Mouse (Mus musculus) common myeloid progenitor, adult 5-6 weeks (primary cell): Measurements from ENCODE around the gene Nek9. TPM values are rescaled to one million over a fixed set of nuclear protein-coding genes. Genes with fewer than 3 reads are reported as not detected.

Experiments
- ATAC-seq: replicated peaks from 2 replicates; pipeline ENCODE4 v1.8.0; 2016; ENCODE audit warnings: low read depth, mild to moderate bottlenecking, moderate TSS enrichment, inconsistent platforms; ENCODE audit not compliant: poor library complexity, severe bottlenecking
- total RNA-seq: library from RNA; stranded (forward); fragments of 200-1000, 187-1606 nt; gene quantifications from 2 replicates; pipeline ENCODE4 v1.2.3, GENCODE M21; 2017

Nek9 gene
- total RNA-seq = 30.5 and 33.5 TPM in 2 replicates

DNA sequence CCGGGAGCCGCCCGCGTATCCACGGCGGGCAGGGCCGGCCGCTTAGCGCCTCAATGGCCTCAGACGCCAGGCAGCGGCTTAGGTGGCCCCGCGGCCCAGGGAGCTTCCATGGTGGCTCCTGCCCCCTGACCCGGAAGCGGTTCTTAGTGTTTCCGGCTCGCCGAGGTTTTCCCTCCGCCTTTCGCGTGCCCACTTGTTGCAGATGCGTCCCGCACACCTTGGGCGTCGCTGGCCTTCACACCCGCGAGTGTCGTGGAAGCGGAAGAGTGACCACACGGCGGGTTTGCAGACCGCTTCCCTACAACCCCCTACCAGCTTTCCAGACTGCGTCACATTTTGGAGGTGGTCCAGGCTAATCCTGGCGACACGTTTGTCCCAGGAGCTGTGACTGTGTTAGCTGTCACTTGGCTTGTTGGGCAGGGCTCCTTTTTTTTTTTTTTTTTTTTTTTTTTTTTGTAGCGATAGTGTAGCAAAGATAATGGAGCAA, at the start of gene Nek9:
Nek9 (minus strand) TSS at position 120 of the 487 bp plus-strand sequence.
- peak; percentile 78 for ATAC-seq

DNA sequence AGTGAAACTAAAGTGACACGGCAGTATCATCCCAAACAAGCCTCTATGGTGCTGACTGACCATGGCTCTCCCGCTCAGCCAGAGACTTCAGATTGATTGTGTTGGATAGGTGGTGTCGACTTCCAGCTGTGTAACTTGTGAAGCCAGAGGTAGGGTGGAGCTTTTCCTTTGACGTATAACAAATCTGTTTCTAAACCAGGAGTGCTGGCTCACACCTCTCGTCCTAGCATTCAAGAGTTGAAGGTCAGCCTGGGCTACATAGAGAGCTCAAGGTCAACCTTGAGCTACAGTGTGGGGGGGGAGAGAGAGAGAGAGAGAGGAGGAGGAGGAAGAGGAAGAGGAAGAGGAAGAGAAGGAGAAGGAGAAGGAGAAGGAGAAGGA, 46.8 kb upstream of the Nek9 start:
- no peak for ATAC-seq

DNA sequence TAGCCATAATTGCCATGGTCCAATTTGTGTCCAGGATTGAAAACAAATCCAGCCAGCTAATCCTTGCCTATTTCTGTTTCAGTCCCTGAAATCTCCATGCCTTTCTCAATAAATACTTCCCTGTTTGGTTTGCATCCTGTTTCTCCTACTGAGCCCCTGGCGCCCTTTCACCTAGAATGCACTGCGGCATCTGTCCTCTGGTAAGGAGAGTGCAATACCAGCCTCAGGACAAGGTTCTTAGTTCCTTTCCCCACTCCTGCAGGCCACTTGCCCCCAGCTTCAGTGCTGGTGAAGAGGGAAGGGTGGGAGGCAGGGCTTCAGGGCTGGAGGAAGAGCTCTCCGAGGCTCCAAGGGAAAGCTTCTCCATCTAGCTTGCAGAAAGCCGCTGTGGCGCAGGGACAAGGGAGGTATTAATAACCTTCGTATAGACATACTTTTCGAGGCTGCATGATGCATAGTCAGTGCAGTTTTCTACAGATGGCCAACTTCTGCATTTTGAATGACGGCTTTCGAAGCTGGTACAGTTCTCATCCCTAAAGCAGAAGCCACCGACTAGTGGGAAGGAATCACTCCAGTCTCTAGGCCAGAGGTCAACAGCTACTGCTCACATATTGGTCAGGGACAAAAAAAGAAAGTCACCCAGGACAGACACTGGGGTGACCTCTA, 46.3 kb upstream of the Nek9 start:
- peak; percentile 46 for ATAC-seq

DNA sequence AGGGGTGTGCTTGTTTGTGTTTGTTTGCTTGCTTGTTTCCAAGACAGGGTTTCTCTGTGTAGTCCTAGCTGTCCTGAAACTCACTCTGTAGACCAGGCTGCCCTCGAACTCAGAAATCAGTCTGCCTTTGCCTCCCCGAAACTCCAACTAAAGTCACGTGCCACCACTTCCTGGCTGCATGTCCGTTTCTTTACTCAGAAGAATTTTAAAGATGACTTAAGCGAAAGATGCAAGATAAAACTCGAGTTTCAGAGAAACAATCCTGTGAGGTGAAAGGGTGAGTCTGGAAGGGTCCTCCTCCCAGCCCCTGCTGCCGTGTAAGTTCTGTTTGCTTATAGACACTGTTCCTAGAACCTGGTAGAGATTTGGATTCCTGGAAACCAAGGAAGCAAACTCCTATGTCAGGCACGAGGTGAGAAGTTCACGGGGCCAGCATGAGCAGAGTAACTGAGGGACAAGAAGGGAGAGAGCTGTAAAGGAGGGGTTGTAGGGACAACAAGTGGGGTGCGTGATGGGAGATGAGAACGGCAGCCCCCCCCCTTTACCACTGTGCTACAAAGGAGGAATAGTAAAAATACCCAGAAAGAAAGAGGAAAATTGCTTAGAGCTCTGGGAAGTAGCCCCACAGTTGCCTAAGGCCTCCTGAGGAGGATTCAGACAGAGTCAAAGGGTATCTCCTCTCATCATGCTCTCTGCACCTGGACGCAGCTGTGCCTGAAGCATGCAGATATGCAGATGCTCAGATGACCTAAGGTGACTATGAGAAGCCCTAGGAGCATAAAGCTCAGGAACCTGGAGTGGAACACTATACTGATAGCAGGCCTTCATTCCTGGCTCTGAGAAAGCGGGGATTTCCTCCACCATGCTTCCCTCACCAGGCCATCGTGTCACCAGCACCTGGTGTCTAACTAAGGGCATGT, 43.9 kb upstream of the Nek9 start:
- ATAC-seq = no peak

DNA sequence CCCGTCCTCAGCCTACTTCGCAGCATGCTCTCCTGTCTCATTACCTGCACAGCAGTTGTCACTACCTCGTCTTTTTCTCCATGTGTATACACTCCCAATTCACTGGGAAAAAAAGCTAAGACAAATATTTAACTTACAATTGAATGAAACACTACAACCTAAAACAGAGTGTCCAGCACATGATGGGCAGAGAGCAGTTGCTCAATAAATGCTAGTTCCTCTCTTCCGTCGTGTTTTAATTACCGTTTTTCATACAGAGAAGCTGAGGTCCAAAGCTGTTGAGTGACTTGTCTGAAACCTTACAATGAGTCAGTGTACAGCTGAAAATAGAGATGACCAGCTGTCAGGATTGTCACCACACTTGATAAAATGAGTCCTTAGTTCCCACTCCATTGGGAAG, 42.4 kb upstream of the Nek9 start:
- ATAC-seq = no peak

DNA sequence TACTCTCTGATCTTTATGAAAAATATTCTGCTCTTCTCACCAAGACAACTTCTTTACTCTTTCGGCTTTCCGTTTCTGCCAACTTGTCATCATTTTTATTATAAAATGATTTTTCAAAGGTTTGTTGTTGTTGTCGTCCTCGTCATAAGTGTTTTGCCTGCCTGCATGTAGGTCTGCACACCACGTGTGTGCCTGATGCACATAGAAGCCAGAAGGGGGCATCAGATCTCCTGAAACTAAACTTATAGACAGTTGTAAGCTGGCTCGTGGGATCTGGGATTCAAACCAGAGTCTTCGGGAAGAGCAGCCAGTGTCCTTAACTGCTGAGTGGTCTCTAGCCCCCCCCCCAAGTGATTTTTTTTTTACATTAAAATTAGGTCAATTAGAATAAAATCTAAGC, 41.8 kb upstream of the Nek9 start:
- no peak for ATAC-seq

DNA sequence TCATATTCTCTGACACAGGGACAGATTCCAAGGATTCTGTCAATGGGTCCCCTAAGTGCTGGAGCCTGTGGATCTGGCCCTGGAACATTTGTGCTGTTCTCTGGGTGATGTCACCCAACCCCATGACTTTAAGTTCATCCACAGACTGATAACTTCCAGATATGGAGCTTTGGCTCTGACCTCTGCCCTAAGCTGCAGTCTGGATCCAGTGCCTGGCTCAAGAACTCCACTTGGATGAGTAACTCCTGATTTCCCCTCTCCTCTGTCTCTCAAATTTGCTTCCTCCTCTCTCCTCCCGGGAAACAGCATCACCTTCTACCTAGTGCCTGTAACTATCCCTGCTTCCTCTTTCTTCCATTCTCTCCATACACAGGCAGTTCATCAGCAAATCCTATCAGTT, 41.1 kb upstream of the Nek9 start:
- ATAC-seq = no peak

DNA sequence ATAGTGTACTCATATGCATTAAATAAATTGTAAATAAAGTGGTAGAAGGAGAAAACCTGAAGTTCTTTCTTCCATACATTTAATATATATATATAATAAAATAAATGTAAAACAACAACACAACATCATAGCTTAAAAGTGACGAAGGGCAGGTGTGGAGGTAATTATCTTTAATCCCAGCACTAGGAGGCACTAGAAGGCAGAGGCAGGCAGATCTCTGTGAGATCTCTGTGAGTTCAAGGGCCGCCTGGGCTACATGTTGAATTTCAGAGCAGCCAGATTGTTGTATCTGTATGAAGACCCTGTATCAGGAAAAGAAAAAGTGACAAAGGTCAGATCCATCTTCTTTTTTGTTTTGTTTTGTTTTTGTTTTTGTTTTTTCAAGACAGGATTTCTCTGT, 39.1 kb upstream of the Nek9 start:
- no peak for ATAC-seq

DNA sequence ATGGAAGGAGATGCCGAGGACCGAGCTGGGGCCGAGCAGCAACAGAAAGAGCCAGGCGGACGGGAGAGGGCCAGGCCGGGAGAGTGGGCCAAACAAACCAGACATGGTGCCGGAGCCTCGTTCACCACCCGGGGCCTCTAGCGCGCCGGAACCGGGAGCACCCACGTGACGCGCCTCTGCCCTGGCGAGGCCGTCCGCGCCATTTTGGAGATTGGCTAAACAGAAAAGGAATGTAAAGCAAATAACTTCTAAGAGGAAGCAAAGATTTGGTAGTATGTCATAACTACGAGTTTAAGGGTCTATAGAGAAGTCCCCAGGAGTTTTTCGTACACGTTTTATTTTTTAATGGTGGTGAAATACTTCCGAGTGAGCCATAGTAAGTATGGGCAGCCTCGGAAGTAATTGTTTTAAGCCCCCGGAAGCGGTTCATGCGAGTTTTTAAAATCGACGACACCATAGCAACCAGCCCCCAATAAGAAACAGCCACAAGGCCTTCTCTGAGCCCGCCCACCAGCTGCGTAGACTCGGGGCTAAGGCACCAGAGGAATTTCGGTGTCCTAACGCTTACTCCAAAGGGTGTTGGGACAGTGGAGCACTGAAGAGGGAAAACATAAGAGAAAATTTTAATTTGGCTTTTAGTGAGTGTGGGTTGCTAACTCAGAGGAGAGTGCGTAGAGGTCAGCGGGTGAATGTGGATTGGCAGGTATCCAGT, 35.6 kb upstream of the Nek9 start, which contains the start of gene Tmed10:
Tmed10 (minus strand) TSS at position 287 of the 712 bp plus-strand sequence.
- peak; percentile 84 for ATAC-seq

DNA sequence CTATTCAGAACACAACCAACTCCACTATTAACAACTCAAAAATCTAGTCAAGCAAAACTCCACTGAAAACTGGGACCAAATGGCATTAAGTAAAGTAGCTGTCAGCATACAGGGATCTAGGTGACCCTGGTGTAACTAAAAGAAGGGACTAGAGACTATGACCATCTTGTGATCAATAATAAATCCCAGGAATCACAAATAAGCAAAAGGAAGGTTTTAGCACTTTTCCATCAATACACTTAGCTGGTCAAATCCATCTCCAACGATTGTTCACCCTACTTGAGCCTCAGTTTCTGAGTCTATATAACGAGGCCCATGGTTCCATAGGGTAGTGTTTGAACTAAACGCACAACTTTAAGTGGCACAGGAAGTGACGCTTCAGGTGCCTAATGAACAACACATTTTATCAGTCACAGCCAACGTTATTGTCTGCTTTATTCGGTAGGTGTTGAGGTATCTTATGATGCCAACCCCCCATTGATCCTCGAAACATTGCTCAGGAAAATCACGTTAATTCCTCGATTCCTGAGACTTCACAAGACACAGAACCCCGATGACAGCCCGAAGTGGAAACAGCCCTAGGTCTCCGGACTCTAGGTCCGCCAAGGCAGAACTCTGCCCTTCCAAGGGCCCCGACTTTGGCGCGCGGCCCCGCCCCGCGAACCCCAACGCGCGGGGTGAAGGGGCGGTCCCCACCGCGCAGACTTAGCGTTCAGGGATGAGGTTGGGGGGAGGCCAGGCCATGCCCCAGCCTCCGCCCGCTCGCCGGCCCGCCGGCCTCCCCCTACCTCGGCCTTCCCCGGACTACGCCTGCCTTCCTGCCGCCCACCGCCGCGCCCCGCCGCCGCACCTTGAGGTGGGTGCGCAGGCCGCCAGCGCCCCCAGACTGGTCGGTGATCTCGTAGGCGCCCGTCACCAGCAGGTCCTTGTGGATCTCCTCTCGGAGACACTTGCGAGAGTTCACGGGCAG, 34.7 kb upstream of the Nek9 start:
- ATAC-seq = peak; percentile 36; the same call in 1 of the 2 replicates

DNA sequence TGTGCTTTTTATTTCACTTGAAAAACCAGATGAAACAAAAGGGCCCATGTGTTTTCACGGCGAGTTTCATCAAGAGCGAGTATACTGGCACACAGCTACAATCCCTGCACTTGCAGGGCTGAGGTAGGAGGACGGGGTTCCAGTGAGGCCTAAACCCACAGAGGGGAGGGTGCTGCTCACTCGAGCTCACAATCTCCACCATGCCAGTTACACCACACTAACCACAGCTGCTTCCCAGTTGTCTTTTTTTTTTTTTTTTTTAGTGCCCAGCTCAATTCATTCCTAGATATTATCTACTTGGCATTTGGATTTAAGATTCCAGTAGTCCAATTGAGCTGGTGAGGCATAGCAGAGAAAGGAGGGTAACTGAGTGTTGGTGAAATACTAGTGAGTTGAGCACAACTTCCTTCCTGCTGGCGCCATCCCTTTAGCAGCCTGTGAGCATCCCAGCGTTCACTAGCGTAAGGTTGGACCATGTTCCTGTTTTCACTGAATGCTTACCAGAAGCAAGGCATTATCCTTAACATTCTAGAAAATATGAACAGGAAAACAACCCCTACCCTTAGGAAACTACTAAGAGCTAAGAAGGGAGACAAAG, 33.0 kb upstream of the Nek9 start:
- ATAC-seq = peak; percentile 59

DNA sequence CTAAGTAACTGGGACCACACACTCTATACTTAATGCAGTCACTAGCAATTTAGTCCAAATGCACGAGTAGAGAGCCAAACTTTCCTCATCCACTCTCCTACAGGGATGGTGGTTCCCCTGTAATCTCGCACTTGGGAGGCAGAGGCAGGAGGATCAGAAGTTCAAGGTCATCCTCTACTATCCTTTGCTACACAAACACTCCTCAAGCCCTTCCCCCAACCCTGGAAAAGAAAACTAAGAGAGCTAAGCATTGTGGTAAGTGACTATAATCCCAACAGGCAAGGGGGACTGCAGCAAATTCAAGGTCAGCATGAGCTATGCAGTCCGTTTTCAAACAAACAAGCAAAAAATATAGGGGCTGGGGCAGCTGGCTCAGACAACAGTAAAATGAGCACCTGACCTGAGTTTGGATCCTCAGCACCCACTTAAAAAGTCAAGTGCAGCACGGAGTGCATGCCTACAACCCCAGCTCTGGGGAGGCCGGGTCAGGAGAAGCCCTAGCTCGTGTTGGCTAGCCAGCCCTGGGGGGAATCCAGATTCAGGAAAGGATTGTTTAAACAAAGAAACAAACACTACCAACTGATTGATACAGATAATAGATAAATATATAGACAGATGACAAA, 29.4 kb upstream of the Nek9 start:
- ATAC-seq = no peak

DNA sequence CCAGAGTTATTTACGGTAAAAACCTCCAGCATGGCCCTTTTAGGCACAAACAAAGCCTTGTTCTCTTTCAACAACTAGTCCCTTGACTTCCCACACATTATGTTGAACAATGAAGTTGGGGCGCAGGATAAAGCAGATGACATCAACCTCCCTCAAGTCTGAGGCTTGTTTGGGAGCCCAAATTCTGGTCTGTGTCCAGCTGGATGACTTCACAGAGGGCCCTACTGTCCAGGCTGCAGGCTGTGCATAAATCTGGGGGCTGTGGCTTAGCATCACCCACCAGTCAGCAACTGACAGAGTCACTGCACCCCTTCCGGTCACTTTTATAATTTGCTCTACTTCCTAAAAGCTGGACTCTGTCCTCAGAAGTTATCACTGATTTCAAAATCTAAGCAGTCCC, 27.1 kb upstream of the Nek9 start:
- no peak for ATAC-seq

DNA sequence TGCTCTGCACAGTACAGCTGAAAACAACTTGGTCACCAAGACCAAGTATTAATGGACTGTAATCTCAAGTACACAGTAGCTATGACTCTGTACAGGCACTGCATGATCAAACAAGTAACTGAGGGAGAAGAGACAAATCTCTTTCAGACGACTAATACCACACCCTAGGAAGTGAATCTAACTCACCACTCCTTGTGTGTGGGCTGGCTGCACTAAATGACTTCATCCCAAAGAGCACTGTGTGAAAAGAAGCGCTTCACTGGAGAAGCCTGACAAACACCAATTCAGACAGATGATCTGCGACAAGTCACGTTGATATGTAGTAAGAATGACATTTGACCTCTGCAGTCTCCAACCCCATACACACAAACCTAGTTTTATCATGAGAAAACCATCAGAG, 23.3 kb upstream of the Nek9 start:
- 0 out of 2 replicates have a peak, but pooled peaks have one; percentile 5 for ATAC-seq

DNA sequence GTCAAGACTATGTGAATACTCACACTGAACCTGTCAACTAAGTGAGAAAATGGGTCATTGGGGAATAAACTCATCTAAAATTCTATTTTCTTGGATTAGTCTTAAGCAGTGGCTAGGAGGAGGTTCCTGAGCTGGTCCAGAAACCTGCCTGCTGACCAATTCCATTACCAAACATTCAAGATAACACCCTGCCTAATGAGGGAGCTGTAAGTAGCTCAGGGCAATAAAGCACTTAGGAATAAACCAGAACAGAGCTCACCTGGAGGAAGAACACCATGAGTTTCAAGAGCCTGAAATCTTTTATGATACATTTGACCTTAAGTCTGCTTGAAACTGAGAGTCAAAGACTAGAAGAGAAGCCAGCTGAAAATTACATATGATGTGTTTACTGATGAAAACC, 22.4 kb upstream of the Nek9 start:
- ATAC-seq = no peak

DNA sequence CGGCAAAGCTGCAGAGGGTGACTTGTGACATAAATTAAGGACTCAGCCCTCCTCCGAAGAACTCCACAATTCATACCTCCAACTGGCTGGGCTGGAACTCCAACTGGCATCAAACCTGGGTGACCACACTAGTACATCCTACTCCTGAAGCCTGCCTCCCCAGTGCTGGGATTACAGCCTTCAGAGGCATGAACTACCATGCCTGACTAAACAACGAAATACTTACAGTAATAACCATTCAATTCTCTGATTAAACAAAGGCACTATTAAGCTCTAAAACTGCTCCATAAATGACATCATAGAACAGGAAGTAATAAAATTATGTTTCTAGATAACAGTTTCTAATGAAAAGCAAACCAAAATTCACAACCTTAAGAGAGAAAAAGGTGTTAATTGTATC, 22.0 kb upstream of the Nek9 start:
- no peak for ATAC-seq

DNA sequence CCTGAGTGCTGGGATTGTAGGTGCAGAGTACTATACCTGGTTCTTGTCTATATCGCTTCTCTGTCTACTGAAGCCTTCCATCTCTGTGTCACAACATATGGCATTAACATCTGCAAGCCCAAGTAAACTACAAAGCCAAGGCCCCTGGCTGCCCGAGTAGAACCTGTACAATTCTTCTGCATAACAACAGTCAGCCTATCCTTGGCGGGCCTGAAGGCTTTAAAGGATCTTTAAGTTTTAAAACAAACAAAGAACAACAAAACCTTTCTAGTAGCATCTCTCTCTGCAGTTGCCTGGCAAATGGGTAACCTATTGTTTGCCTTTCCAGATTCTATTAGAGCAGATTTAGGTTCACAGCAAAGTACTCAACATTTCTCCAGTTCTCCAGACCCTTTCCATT, 14.9 kb upstream of the Nek9 start:
- no peak for ATAC-seq

DNA sequence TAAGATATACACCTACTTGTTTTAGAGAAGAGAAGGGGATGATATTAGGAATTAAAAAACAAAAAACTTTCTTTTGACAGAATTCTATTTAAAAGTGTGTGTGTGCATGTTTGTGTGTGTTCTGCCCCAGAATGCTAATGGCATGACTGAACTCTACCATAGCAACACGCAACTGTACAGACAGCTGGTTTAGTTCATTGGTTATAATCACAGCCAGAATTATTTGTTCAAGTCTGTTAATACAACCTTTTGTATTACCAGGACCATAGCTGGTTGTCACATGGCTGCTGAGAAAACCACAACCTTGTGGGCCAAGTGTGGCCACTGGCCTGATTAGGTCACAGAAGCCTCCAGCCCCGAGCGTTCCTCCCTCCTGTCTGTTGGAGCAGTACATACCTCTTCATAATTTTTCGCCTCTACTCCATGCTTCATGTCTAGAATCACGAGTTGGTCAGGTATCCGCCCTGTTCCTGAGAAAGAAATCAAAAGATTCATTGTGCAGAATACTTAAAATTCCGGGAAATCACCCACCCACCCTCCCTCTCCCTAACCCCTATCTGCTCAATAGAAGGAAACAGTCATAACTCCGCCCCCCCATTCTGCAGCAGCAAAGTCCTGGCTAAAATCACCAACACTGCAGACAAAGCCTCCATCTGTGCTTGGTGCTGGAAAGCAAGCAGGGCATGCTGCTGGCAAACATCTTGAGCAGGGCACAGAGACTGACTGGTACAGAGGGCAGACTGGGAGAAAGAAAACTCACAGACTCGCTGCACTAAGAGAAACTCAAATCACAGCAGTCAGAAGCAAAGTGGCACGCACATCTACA, 11.5 kb upstream of the Nek9 start:
- no peak for ATAC-seq
